Mouse (Mus musculus) kidney, adult 2 months (tissue): ENCODE results near the gene Tvp23b.

Source experiments
- CTCF ChIP-seq: fragments of 200-500 bp; conservative IDR thresholded peaks from 2 replicates; pipeline ENCODE4 v1.5.1; 2011; ENCODE audit warnings: low read depth, mild to moderate bottlenecking, control low read depth, low read length, moderate library complexity, mixed read lengths; ENCODE audit not compliant: insufficient read depth, insufficient read length
- POLR2A ChIP-seq: fragments of 200-500 bp; IDR thresholded peaks from one replicate; pipeline ENCODE4 v1.6.1; 2011; ENCODE audit warnings: low read depth, low read length, control low read depth

DNA sequence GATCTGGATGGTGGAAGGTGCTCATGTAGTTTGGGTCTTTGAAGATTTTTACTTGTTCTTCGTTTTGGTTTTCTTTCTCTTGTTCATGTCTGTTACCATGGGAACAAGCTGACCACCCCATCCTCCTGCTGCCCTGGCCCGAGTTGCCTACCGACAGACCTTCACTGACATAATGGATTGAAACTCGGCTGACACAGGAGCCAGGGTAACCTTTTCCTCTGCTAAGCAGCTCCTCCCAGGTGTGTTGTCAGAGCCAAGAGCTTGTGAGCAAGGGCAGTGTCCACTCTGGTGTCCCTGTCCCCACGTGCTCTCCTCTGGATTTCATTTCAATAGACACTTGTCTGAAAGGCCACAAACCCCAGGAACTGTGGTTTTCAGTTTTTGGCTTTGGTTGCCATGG, 59.7 kb downstream of the Tvp23b start:
- TF ChIP-seq CTCF: no peak
- TF ChIP-seq POLR2A: no peak
